Mouse (Mus musculus): ENCODE data around the gene Exd2. TPM values are rescaled to one million over a fixed set of nuclear protein-coding genes. Genes with fewer than 3 reads are reported as not detected.

Exd2 gene
- polyA plus RNA-seq, 1 experiment from 2014 or later, result 33.5 TPM

DNA sequence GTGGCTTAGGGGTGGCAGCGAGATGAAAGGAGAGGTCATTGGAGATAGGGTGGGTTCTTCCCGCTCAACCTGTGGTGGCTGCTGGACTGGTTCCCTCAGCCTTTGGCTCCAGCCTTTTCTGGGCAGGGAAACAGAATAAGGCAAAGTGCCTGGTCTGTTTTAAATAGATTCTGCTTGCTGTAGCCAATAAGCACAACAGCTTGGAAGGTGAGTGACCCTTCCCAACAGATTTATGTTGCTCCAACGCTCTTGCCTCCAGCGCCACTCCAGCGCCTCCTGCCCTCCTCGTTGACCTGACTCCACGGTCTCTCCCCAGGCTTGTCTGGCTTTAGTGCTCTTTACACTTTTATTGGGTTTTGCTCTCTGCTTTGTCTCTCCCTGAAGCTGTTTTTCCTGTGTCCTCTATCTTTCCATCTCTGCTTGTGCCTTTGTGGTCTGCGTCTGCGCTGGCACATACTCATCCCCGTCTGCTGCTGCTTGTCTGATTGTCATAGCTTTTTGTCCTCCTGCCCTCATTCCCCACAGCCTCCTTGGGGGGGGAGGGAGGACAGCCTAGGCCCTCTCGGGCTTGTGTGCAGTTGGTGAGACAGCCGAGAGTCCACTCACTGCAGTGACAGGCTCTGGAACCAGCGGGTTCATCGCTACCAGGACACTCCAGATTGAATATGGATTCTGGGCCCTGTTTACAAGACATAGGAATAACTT is 44.3 kb downstream of the Exd2 start:
- Histone ChIP-seq H3K4me3 (no peak overlapping the region), H3K27ac (no peak overlapping the region), H3K9me3 (no peaks in the 10 kb centered on the region), H3K4me1 (peaks cover 16% of the 10 kb centered on the region), H3K36me3 (replicated peaks) (no peaks in the 10 kb centered on the region), H3K27me3 (ENCODE audit: poor library complexity, severe bottlenecking) (no peaks in the 10 kb centered on the region)
- DNase-seq (ENCODE audit: extremely low spot score, low spot score), result no peak
- WGBS, result 72% methylated on average over 14 of the region's 14 CpGs

DNA sequence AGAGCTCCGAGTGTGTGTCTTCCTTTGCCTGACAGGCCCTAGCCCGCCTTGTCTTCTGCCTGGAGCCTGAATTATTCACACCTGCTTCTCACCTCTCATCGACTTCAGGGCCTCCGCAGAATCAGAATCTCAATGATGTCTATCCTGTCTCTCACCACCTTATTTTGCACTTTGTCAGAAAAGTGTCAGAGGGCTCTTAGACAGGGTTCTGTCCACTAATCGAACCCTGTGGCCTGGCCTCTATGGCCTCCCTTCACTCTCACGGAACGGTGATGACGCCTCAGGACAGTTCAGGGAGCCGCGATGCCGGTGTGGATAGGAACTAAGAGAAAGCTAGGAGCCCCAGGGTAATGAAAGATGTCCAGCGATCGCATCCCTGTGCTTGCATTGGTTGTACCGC is 55.1 kb downstream of the Exd2 start, which contains the start of gene Galnt16:
TSS of gene Galnt16 (plus strand) at position 301 of the 400 bp plus-strand sequence.
- peaks cover 74% of the 10 kb centered on the region for H3K27me3 ChIP-seq (ENCODE audit: poor library complexity, severe bottlenecking)
- DNase-seq (ENCODE audit: extremely low spot score, low spot score), result no peak
- H3K4me3 ChIP-seq, result peak within 1 kb of the TSS; percentile 80
- peak within 1 kb of the TSS; percentile 92 for H3K27ac ChIP-seq
- H3K9me3 ChIP-seq, result no peaks in the 10 kb centered on the region
- 4% methylated on average over 14 of the region's 14 CpGs for WGBS
- peaks cover 56% of the 10 kb centered on the region for H3K4me1 ChIP-seq
- peaks cover 15% of the 10 kb centered on the region for H3K36me3 ChIP-seq (replicated peaks)

- Histone ChIP-seq H3K27me3 (ENCODE audit: poor library complexity, severe bottlenecking) (peaks cover 75% of the 10 kb centered on the region), H3K4me3 (peak overlapping the region; percentile 80), H3K27ac (peak overlapping the region; percentile 92), H3K9me3 (no peaks in the 10 kb centered on the region), H3K4me1 (peaks cover 60% of the 10 kb centered on the region), H3K36me3 (replicated peaks) (peaks cover 15% of the 10 kb centered on the region)
- 0% methylated on average over 25 of the region's 25 CpGs for WGBS
- peak; percentile 74 for DNase-seq (ENCODE audit: extremely low spot score, low spot score)
Measured at GRCm38 (mm10) chr12:80518393-80518756, 55.5 kb downstream of the Exd2 start.

DNA sequence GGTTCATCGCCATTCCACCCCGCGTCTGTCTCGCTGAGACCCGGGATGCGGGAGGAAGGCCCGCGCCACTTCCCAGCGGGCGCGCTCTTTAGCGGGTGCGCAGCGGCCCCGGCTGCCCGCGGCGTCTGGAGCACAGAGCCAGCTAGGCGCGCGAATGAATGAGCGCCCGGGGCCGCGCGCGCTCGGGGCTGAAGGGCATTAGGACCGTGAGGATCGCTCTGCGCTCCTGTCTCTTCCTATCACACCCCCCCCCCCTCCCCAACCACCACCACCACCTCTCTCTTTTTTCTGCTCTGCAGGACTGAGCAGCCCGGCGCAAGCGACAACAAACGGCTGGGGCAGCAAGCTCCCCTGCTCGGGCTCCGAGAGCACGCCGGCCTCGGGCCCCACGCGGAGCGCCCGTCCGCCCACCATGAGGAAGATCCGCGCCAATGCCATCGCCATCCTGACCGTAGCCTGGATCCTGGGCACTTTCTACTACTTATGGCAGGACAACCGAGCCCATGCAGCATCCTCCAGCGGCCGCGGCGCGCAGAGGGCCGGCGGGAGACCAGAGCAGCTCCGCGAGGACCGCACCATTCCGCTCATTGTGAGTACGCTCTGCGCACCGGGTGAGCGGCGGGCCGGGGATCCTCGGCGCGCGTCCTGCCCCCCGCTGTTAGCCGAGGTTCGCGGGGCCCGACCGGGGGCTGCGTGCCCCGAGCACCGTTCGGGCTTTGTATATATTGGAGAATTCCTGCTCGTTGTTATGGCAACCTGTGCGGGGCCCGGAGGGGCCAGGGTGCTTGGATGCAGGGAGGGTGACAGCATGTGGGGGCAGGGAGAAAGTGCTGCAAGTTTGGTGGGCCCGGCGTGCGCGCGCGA is 56.1 kb downstream of the Exd2 start:
- Histone ChIP-seq H3K36me3 (replicated peaks) (peaks cover 15% of the 10 kb centered on the region), H3K4me1 (peaks cover 66% of the 10 kb centered on the region), H3K27me3 (ENCODE audit: poor library complexity, severe bottlenecking) (peaks cover 77% of the 10 kb centered on the region), H3K27ac (peak overlapping the region; percentile 92), H3K9me3 (no peaks in the 10 kb centered on the region), H3K4me3 (peak overlapping the region; percentile 80)
- WGBS, result under 1% methylated on average over 85 of the region's 90 CpGs
- DNase-seq (ENCODE audit: extremely low spot score, low spot score), result peak; percentile 76

DNA sequence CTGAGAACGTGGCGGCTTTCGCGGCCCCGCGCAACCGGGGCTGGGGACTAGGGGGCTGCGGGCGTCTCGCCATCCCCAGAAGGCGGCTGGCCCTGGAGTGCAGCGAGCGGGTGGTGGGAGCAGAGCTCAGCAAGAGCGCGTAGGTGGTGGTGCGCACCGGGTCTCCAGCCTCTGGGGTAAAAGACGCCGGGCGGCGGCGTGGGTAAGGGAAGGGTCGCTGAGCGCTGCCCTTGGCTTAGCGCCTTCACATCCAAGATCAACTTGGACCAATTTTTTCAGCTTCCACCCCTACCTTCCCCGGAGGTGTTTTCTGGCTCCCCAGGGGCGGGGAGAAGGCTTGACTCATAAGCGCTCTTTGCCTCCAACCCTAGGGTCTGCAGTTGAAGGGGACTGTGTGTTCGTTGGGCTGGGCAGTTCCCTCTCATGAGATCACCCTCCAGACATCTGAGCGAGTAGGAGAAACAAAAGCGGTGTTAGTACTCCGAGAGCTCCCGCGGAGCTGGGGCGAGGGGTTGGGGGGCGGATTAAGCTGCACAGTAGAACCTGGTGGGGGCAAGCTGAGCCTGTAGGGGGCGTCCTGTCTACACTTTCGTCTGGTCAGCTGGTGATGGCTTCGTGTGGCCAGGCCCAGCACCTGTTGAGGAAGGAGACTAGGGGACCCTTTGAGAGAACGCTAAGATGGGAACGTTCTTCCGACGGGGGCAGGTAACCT is 56.9 kb downstream of the Exd2 start:
- H3K9me3 ChIP-seq, result no peaks in the 10 kb centered on the region
- H3K4me1 ChIP-seq, result peaks cover 73% of the 10 kb centered on the region
- peaks cover 76% of the 10 kb centered on the region for H3K27me3 ChIP-seq (ENCODE audit: poor library complexity, severe bottlenecking)
- peak overlapping the region; percentile 92 for H3K27ac ChIP-seq
- H3K4me3 ChIP-seq, result peak overlapping the region; percentile 80
- DNase-seq (ENCODE audit: extremely low spot score, low spot score), result peak; percentile 79
- peaks cover 15% of the 10 kb centered on the region for H3K36me3 ChIP-seq (replicated peaks)
- under 1% methylated on average over 43 of the region's 43 CpGs for WGBS

DNA sequence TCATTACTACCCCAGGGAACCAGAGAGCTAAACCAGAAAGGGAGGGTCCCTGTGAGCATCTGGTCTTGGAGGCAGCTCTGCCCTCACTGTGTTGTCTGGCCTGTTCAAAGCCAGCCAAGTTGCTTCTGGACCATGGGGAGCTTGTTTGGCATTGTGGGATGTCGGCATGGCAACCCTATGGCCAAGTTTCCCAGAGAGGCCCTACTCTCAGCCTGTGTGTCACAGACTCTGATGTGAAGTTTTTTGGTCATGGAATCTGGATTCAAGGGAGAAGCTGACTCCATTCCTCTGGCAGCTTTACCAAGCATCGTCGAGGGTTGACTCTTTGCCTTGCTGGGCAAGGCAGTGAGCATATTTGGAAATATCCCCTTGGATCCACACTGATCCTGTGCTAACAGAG is 59.1 kb downstream of the Exd2 start:
- no peak for DNase-seq (ENCODE audit: extremely low spot score, low spot score)
- H3K4me3 ChIP-seq, result 0 out of 2 replicates have a peak overlapping the region, but pooled peaks have one; percentile 13
- 78% methylated on average over 3 of the region's 3 CpGs for WGBS
- H3K4me1 ChIP-seq, result peaks cover 93% of the 10 kb centered on the region
- H3K27me3 ChIP-seq (ENCODE audit: poor library complexity, severe bottlenecking), result peaks cover 54% of the 10 kb centered on the region
- H3K36me3 ChIP-seq (replicated peaks), result peaks cover 15% of the 10 kb centered on the region
- no peaks in the 10 kb centered on the region for H3K9me3 ChIP-seq
- no peak overlapping the region for H3K27ac ChIP-seq

DNA sequence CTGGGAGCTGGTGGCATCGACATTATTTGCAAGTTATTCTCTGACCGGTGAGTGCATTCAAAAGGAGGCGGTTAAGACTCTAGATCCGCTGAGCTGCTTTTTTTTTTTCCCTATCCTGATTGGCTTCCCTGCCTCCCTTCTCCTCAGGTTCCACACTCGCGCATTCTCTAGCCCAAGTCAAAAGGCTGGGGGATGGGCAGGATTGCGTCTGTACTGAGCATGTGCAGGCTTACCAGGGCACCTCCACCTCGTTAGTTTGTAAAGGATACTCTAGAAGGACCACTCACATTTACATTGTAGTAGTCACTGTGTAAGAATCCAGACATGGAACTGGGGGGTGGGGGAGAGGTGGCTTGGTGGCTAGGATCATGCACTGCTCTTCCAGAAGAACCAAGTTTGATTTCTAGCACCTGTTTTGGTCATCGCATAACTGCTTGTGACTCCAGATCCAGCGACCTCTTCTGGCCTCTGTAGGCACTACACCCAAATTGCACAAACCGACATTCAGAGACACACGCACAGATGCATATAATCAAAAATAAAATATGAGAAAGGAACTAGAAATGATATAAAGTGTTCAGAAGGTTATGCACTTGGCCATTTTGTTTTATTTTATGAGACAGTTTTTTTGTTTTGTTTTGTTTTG is 61.5 kb downstream of the Exd2 start:
- peak overlapping the region; percentile 78 for H3K27ac ChIP-seq
- no peaks in the 10 kb centered on the region for H3K9me3 ChIP-seq
- peaks cover 30% of the 10 kb centered on the region for H3K27me3 ChIP-seq (ENCODE audit: poor library complexity, severe bottlenecking)
- H3K4me1 ChIP-seq, result peaks cover 92% of the 10 kb centered on the region
- peak overlapping the region; percentile 4; the same call in 1 of the 2 replicates for H3K4me3 ChIP-seq
- H3K36me3 ChIP-seq (replicated peaks), result peaks cover 18% of the 10 kb centered on the region
- peak; percentile 69 for DNase-seq (ENCODE audit: extremely low spot score, low spot score)
- WGBS, result 19% methylated on average over 12 of the region's 12 CpGs

DNA sequence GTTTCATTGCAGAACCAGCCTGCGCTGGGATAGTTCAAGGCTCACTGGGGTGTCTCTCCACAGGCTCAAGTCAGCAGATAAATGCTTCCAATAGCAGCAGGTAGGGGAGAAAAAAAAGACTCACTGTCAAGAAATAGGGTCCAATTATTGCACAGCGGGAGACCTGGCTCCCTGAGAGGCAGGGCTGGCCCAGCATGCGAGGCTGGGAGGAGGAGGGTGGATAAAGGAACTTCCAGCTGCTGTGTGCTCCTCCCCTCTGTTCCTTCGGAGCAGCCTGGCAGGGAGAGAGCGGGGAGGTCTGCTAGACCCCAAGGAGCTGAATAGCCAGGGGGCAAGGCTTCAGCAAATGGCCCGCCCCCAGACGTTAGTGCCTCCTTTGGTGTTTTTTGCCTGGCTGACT is 62.6 kb downstream of the Exd2 start:
- Histone ChIP-seq H3K36me3 (replicated peaks) (peaks cover 18% of the 10 kb centered on the region), H3K4me3 (no peak overlapping the region; the same call in 1 of the 2 replicates), H3K27me3 (ENCODE audit: poor library complexity, severe bottlenecking) (peaks cover 19% of the 10 kb centered on the region), H3K27ac (peak overlapping the region; percentile 48), H3K4me1 (peaks cover 81% of the 10 kb centered on the region), H3K9me3 (no peaks in the 10 kb centered on the region)
- 5% methylated on average over 7 of the region's 7 CpGs for WGBS
- peak; percentile 41 for DNase-seq (ENCODE audit: extremely low spot score, low spot score)

- WGBS, result 51% methylated on average over 2 of the region's 2 CpGs
- no peak for DNase-seq (ENCODE audit: extremely low spot score, low spot score)
- Histone ChIP-seq H3K36me3 (replicated peaks) (peaks cover 14% of the 10 kb centered on the region), H3K9me3 (no peaks in the 10 kb centered on the region), H3K4me3 (no peak overlapping the region), H3K4me1 (peaks cover 71% of the 10 kb centered on the region), H3K27me3 (ENCODE audit: poor library complexity, severe bottlenecking) (peaks cover 9% of the 10 kb centered on the region), H3K27ac (peak overlapping the region; percentile 16; the same call in 1 of the 2 replicates)
Measured at GRCm38 (mm10) chr12:80526511-80526910, 63.6 kb downstream of the Exd2 start.

DNA sequence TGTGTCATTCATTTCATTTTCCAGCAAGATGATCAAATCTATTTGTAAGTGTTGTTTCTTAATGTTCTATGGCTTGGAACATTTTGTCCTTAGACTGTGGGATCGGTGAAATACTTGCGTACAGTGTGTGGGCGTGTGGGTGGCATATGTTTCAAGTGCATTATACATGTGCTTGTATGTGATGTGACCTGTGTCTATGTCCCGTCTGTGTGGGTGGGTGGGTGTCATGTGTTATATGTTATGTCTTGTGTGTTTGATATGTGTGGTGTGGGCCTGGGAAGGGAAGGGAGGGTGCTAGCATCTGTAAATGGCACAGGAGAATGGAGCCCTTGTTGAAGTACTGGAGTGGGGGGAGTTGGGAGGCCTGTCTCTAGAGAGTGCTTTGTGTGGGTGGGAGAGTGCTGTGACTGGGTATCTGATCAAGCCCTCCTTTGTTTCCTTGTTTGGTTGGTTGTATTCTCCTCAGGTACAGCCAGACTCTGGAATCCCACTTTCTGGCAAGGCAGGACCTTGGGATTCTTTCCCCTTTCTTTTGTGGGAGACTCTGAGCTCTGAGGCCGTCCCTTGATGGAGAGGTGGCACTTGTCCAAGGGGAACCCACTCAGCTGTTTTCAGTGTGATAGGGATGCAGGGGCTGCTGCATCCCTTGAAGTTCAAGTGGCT is 65.0 kb downstream of the Exd2 start:
- peaks cover 3% of the 10 kb centered on the region; the same call in 1 of the 2 replicates for H3K36me3 ChIP-seq (replicated peaks)
- peak overlapping the region; percentile 56 for H3K27ac ChIP-seq
- no peak for DNase-seq (ENCODE audit: extremely low spot score, low spot score)
- H3K27me3 ChIP-seq (ENCODE audit: poor library complexity, severe bottlenecking), result 0 out of 2 replicates have a peak, but pooled peaks cover 4% of the 10 kb centered on the region
- 78% methylated on average over 5 of the region's 5 CpGs for WGBS
- H3K4me3 ChIP-seq, result no peak overlapping the region
- H3K4me1 ChIP-seq, result peaks cover 58% of the 10 kb centered on the region
- no peaks in the 10 kb centered on the region for H3K9me3 ChIP-seq

DNA sequence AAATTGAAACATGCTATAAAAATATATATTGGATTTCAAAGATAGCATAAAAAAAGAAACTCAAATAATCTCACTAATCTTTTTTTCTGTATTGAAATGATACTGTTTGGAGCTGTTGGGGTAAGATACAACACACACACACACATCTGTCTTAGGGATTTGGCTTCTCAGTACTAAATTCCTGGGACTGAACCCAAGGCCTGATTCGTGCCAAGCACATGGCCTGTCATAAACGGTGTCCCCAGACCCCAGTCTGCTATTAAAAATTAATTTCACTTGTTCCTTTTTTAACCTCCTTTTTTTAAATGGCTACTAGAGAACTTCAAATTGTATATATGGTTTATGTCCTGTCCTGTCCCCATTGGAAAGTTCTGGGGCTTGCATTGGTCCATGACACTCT is 67.2 kb downstream of the Exd2 start:
- peaks cover 9% of the 10 kb centered on the region for H3K36me3 ChIP-seq (replicated peaks)
- 88% methylated on average over 2 of the region's 2 CpGs for WGBS
- H3K4me3 ChIP-seq, result no peak overlapping the region
- no peaks in the 10 kb centered on the region for H3K27me3 ChIP-seq (ENCODE audit: poor library complexity, severe bottlenecking)
- H3K4me1 ChIP-seq, result peaks cover 38% of the 10 kb centered on the region
- H3K9me3 ChIP-seq, result no peaks in the 10 kb centered on the region
- no peak overlapping the region for H3K27ac ChIP-seq
- DNase-seq (ENCODE audit: extremely low spot score, low spot score), result no peak

- H3K27ac ChIP-seq, result no peak overlapping the region
- 79% methylated on average over 6 of the region's 6 CpGs for WGBS
- H3K9me3 ChIP-seq, result no peaks in the 10 kb centered on the region
- H3K4me3 ChIP-seq, result no peak overlapping the region
- peaks cover 33% of the 10 kb centered on the region for H3K4me1 ChIP-seq
- no peaks in the 10 kb centered on the region for H3K27me3 ChIP-seq (ENCODE audit: poor library complexity, severe bottlenecking)
- H3K36me3 ChIP-seq (replicated peaks), result peaks cover 12% of the 10 kb centered on the region
- no peak for DNase-seq (ENCODE audit: extremely low spot score, low spot score)
Measured at GRCm38 (mm10) chr12:80530630-80531029, 67.7 kb downstream of the Exd2 start.

Measured in forebrain, embryonic 10.5 days (tissue).